Mouse (Mus musculus) hindbrain, embryonic 14.5 days (tissue): Measurements from ENCODE around the gene Capns2. TPM values are rescaled to one million over a fixed set of nuclear protein-coding genes. Genes with fewer than 3 reads are reported as not detected.

Source experiments
- ATAC-seq: fragments of 200-750 bp; cut with Nextera tagmentation; 2 replicates; pipeline ENCODE4 v1.8.0; 2017; ENCODE audit warnings: moderate number of reproducible peaks, mild to moderate bottlenecking, moderate TSS enrichment, moderate library complexity; ENCODE audit not compliant: low FRiP score
- DNase-seq: peaks from one replicate; pipeline ENCODE4 v3.0.0-alpha.2; 2015; ENCODE audit warnings: low spot score
- H3K27ac ChIP-seq: fragments of 300-500 bp; sonication (generic); 2 replicates; pipeline ENCODE4 v1.5.1; 2014; ENCODE audit warnings: mild to moderate bottlenecking, moderate library complexity
- H3K27me3 ChIP-seq: fragments of 300-500 bp; sonication (generic); 2 replicates; pipeline ENCODE4 v1.6.1; 2014; ENCODE audit warnings: mild to moderate bottlenecking, low read length, mixed read lengths; ENCODE audit not compliant: control insufficient read depth, insufficient read depth
- H3K36me3 ChIP-seq: fragments of 300-500 bp; sonication (generic); replicated peaks from 2 replicates; pipeline ENCODE4 v1.6.1; 2014; ENCODE audit not compliant: control insufficient read depth, insufficient read depth
- H3K4me1 ChIP-seq: fragments of 300-500 bp; sonication (generic); replicated peaks from 2 replicates; pipeline ENCODE4 v1.6.1; 2014; ENCODE audit warnings: antibody characterized with exemption, low read length, mixed read lengths; ENCODE audit not compliant: control insufficient read depth, insufficient read depth
- H3K4me2 ChIP-seq: fragments of 300-500 bp; sonication (generic); replicated peaks from 2 replicates; pipeline ENCODE4 v1.6.1; 2014; ENCODE audit warnings: mild to moderate bottlenecking, moderate library complexity
- H3K4me3 ChIP-seq: fragments of 300-500 bp; sonication (generic); replicated peaks from 2 replicates; pipeline ENCODE4 v1.5.1; 2014; ENCODE audit warnings: mild to moderate bottlenecking, low read length
- H3K9ac ChIP-seq: fragments of 300-500 bp; sonication (generic); 2 replicates; pipeline ENCODE4 v1.6.1; 2014
- H3K9me3 ChIP-seq: fragments of 300-500 bp; sonication (generic); 2 replicates; pipeline ENCODE4 v1.6.1; 2016; ENCODE audit warnings: low read length; ENCODE audit not compliant: control insufficient read depth
- WGBS: fragments of 180-500 bp; shearing (Covaris S2); extraction: QIAGEN DNeasy Blood & Tissue Kit; methylation state at CpG from one replicate; pipeline ENCODE4 v1.1.7; 2014; 5-methylcytosine and 5-hydroxymethylcytosine counted together
- microRNA-seq: library from miRNA; unstranded; fragments of <30 nt; microRNA quantifications from one replicate; pipeline ENCODE4, GENCODE M21; 2016
- polyA plus RNA-seq: library from polyadenylated mRNA; unstranded; fragments of >200 nt; fragmentation: Nextera tagmentation; extraction: Ambion mirVana; gene quantifications from 2 replicates; pipeline ENCODE4 v1.2.1, GENCODE M21; 2014

The Capns2 gene
- polyA plus RNA-seq, 1 experiment from 2014 or later, result 0.86 TPM

GRCm38 (mm10) chr8:92928986-92929385, 27.8 kb downstream of the Capns2 start:
- Histone ChIP-seq H3K4me2 (no peak overlapping the region), H3K27me3 (no peaks in the 10 kb centered on the region), H3K27ac (no peak overlapping the region), H3K36me3 (no peaks in the 10 kb centered on the region), H3K4me3 (no peak overlapping the region), H3K9me3 (peaks cover 9% of the 10 kb centered on the region; the same call in 1 of the 2 replicates), H3K4me1 (no peaks in the 10 kb centered on the region), H3K9ac (no peak overlapping the region)
- DNase-seq, result no peak
- no peak for ATAC-seq
- WGBS, result 67% methylated on average over 4 of the region's 4 CpGs

DNA sequence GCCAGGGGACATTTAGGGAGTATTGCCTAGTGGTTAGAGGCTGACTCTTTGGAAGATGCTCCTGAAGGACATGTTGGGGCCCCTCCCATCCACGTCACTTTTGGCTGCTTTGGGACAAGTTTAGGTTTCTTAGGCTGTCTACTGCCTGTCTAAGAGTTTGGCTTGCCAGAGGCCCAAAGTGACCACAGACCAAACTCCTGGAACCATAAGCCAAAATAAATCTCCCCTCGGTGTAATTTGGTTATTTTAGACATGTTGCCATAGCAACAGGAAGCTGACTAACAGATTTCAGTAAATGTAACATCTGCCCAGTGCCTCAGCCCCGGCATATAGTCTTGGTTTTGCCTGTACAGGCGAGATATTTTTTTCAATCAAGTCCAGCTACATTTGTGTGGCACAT, 36.8 kb downstream of the Capns2 start:
- Histone ChIP-seq H3K4me1 (no peaks in the 10 kb centered on the region), H3K36me3 (no peaks in the 10 kb centered on the region), H3K27ac (no peak overlapping the region), H3K9ac (no peak overlapping the region), H3K27me3 (no peaks in the 10 kb centered on the region), H3K9me3 (no peaks in the 10 kb centered on the region), H3K4me3 (no peak overlapping the region), H3K4me2 (no peak overlapping the region)
- WGBS, result 81% methylated on average over 4 of the region's 4 CpGs
- DNase-seq, result no peak
- ATAC-seq, result no peak

- H3K4me1 ChIP-seq, result no peaks in the 10 kb centered on the region
- WGBS, result 90% methylated on average over 4 of the region's 4 CpGs
- H3K9me3 ChIP-seq, result no peaks in the 10 kb centered on the region
- no peaks in the 10 kb centered on the region for H3K36me3 ChIP-seq
- H3K27me3 ChIP-seq, result no peaks in the 10 kb centered on the region
- H3K4me3 ChIP-seq, result no peak overlapping the region
- no peak overlapping the region for H3K4me2 ChIP-seq
- DNase-seq (no peak), ATAC-seq (no peak)
- no peak overlapping the region for H3K9ac ChIP-seq
- H3K27ac ChIP-seq, result no peak overlapping the region
Measured at GRCm38 (mm10) chr8:92949071-92949470, 47.9 kb downstream of the Capns2 start.

GRCm38 (mm10) chr8:92950639-92951371, 49.6 kb downstream of the Capns2 start:
- no peak overlapping the region for H3K4me2 ChIP-seq
- H3K9me3 ChIP-seq, result no peaks in the 10 kb centered on the region
- H3K4me1 ChIP-seq, result no peaks in the 10 kb centered on the region
- no peak overlapping the region for H3K27ac ChIP-seq
- no peak overlapping the region for H3K4me3 ChIP-seq
- H3K36me3 ChIP-seq, result no peaks in the 10 kb centered on the region
- DNase-seq (no peak), ATAC-seq (no peak)
- H3K9ac ChIP-seq, result no peak overlapping the region
- WGBS, result 83% methylated on average over 12 of the region's 12 CpGs
- H3K27me3 ChIP-seq, result no peaks in the 10 kb centered on the region

Small RNA genes lying within 50 kb of the gene (microRNA-seq; reads per million reads assigned to microRNA genes)
- not detected for gene Gm22151

Other genes starting within 250 kb of the Capns2 start
- gene Irx6, start 227.1 kb upstream of the Capns2 start, polyA plus RNA-seq, result 0.86 and 2.3 TPM in 2 replicates
- gene Mmp2, start 74.1 kb upstream of the Capns2 start, polyA plus RNA-seq, result 33.8 and 35.9 TPM in 2 replicates
- gene Lpcat2, start 46.1 kb upstream of the Capns2 start, polyA plus RNA-seq, result 10.2 and 11.8 TPM in 2 replicates
- gene Slc6a2, start 58.7 kb downstream of the Capns2 start, polyA plus RNA-seq, result 1.7 and 3.4 TPM in 2 replicates
- gene Ces1a, start 146.8 kb downstream of the Capns2 start, polyA plus RNA-seq, result not detected in 2 replicates
- gene Ces1b, start 178.6 kb downstream of the Capns2 start, polyA plus RNA-seq, result not detected in 2 replicates
- not detected in 2 replicates for gene Ces1c, start 229.9 kb downstream of the Capns2 start, polyA plus RNA-seq